Mouse (Mus musculus) layer of hippocampus, adult 18-20 months (tissue): ENCODE results near the gene Dpm2. TPM values are rescaled to one million over a fixed set of nuclear protein-coding genes. Genes with fewer than 3 reads are reported as not detected.

Experiments
- DNase-seq, 2 experiments: peaks; one replicate each; pipeline ENCODE4 v3.0.0; 2022; ENCODE audit warnings: low spot score in 2 of 2
- total RNA-seq, 2 experiments: library from RNA; stranded (reverse); gene quantifications; 2 replicates each; pipeline ENCODE4 v1.2.3; 2021

Dpm2 gene
- total RNA-seq, 2 experiments from 2014 or later: 78.9 to 81.8 TPM

GRCm38 (mm10) chr2:32608141-32608777 is 37.6 kb downstream of the Dpm2 start:
- DNase-seq: no peak

DNA sequence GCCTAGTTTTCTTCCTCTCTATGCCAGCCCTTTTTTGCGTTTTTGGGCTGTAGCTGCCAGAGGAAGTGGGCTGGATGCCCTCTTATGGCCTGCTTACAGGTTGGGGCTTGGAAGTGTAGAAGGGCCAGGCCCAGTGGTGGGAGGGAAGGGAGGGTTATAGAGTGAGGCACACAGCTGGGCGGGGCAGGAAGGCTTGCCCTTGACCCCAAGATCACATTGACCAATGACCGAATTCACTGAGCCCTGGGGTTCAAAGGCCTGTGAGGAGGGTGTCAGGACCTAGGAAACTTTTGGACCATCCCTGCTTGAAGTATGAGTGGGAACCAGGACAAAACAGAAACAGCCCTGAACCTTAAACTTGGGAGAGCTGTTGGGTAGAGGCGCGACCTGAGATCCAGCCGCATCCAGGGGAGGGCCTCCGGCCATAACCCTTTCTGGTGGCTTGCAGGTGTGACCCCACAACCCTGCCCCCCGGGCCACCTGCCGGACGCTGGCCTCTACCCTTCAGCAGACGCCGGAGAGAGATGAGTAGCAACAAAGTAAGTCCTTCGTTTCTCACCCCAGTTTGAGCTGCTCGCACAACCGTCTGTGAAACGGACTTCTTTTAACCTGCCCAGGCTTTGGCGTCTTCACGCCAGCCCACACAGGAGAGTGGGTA is 38.2 kb downstream of the Dpm2 start:
- DNase-seq: no peak

GRCm38 (mm10) chr2:32610610-32611229 is 40.1 kb downstream of the Dpm2 start:
- peak in 1 of 2 experiments; percentile 69 for DNase-seq

- no peak for DNase-seq
Observed at GRCm38 (mm10) chr2:32612274-32612673, 41.6 kb downstream of the Dpm2 start.

DNA sequence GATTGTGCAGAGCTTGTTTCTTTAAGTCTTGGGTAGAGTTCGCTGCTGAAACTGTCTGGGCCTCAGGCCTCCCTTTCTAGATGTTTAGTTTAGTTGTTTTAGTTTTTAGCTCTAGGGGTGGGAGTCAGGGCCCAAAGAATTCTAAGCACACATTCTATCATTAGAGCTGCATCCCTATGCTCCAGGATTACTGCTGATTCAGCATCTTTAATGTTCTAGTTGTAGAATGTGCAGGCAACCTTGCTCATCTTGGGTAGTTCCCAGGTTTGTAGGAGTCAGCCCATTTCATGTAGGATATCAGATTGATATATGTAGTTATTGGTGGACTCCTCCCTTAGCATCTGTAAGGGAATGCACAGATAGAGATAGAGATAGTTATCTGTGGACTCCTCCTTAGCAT is 46.5 kb downstream of the Dpm2 start:
- DNase-seq: no peak

DNA sequence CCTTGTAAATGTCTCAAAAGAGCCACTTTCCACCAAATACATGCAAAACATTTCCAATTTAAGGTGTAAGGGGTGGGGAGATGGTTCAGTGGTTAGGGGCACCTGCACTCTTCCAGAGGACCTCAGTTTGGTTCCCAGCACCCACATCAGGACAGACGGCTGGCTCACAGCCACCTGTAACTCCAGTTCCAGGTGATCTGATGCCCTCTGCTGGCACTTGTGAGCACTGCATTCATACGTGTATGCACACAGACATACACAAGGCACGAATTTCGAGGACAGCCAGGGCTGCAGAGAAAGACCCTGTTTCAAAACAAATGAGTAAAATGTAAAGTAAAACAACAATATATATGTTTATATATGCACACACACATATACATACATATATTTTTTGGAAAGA is 46.9 kb downstream of the Dpm2 start:
- DNase-seq: no peak

DNA sequence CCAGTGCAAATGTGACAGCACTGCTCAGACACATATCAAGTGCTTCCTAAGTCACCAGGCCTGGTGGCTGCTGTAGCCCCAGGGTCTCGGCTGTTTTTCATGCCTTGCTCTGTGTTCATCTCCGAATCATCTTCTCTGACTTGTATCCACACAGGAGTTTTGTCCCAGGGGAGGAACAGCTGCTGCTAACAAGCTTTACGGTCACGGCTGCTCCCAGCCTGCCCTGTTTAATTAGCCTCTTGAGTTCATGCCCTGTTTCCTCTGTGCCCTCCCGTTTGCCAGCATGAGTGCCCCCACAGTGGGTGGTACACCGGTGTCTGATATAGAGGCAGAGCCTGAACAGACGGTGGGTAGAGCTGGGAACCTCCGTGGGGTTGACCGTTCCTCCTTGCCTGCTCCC is 47.4 kb downstream of the Dpm2 start:
- no peak for DNase-seq

DNA sequence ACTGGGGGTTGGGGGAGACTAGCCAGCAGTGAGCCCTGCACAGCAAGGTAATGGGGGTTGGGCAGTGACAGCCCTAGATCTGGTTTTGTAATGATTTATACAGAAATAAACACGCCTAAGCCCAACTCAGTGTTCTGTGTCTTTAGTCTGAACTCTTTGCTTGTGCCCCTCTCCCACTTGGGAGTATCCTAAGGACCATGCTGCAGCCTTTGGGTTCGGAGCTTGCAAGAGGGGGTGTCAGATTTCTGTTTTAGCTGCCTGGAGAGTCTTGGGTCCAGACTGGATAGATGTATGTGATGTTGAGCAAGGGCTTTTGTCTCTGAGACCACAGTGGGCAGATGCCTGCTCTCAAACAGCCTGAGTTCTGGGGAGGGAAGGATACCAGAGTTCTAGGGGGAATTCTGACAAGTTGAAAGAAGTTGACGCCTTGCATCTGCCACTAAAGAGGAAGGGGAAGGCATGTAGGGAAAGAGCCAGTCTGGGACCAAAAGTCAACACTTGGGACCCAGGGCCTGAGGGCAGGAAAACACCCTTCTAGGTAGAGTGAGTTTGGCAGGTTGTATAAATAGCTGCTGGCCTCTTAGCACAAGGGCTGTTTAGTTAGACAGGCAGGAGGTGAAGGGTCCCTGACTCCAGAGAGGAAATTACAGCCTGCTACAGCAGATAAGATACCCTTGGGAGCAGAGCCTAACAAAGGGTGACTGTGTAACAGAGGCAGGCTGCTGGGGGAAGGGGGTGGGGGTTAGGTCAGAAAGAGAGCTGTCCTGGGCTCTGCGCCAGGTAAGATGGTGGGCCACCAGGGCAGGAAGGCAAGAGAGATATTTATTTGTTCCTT is 50.2 kb downstream of the Dpm2 start:
- no peak for DNase-seq

- no peak for DNase-seq
Observed at GRCm38 (mm10) chr2:32621517-32621859, 50.8 kb downstream of the Dpm2 start, which contains the start of gene Ak1. TSS of gene Ak1 (plus strand) at chr2:32621758.

Other genes starting within 250 kb of the Dpm2 start
- 10 to 100 TPM; 69.3 to 77.0 TPM for gene Ciz1, start 218.5 kb upstream of the Dpm2 start, total RNA-seq
- 1,000 to 10,000 TPM; 1,288 to 1,307 TPM for gene Dnm1, start 217.5 kb upstream of the Dpm2 start, total RNA-seq
- gene 1110008P14Rik, start 188.9 kb upstream of the Dpm2 start, total RNA-seq: 100 to 1,000 TPM; 153 to 155 TPM
- under 1 TPM in 1 of 2 experiments, not detected in 1; 0.51 TPM for gene Lcn2, start 182.6 kb upstream of the Dpm2 start, total RNA-seq
- gene Ptges2, start 175.0 kb upstream of the Dpm2 start, total RNA-seq: 10 to 100 TPM; 35.1 to 41.4 TPM
- 1 to 10 TPM; 4.6 to 4.8 TPM for gene Naif1, start 120.4 kb upstream of the Dpm2 start, total RNA-seq
- gene Slc25a25, start 119.4 kb upstream of the Dpm2 start, total RNA-seq: 10 to 100 TPM; 57.2 to 59.5 TPM
- gene Fam102a, start 35.5 kb upstream of the Dpm2 start, total RNA-seq: 10 to 100 TPM; 76.0 to 77.2 TPM
- 1 to 10 TPM; 3.3 to 3.5 TPM for gene Pip5kl1, start 3.9 kb downstream of the Dpm2 start, total RNA-seq
- gene 9430097D07Rik, start 4.8 kb downstream of the Dpm2 start, total RNA-seq: under 1 TPM; 0.20 to 0.43 TPM
- gene St6galnac4, start 16.2 kb downstream of the Dpm2 start, total RNA-seq: 10 to 100 TPM; 40.4 to 44.8 TPM
- 100 to 1,000 TPM; 134 to 142 TPM for gene St6galnac6, start 28.9 kb downstream of the Dpm2 start, total RNA-seq
- gene Ak1, start 50.9 kb downstream of the Dpm2 start, total RNA-seq: 100 to 1,000 TPM; 128 to 131 TPM
- gene Eng, start 75.7 kb downstream of the Dpm2 start, total RNA-seq: 10 to 100 TPM; 14.9 to 16.7 TPM
- 1 to 10 TPM; 8.5 to 9.9 TPM for gene Fpgs, start 133.3 kb downstream of the Dpm2 start, total RNA-seq
- gene Cdk9, start 142.2 kb downstream of the Dpm2 start, total RNA-seq: 100 to 1,000 TPM; 119 to 123 TPM
- gene Sh2d3c, start 150.2 kb downstream of the Dpm2 start, total RNA-seq: 10 to 100 TPM; 16.6 to 19.4 TPM
- 1 to 10 TPM; 1.5 to 1.8 TPM for gene 6330409D20Rik, start 170.2 kb downstream of the Dpm2 start, total RNA-seq
- 10 to 100 TPM; 30.2 to 32.1 TPM for gene Tor2a, start 186.4 kb downstream of the Dpm2 start, total RNA-seq
- gene Ttc16, start 204.8 kb downstream of the Dpm2 start, total RNA-seq: 1 to 10 TPM in 1 of 2 experiments, under 1 TPM in 1; 0.94 to 1.2 TPM
- 1 to 10 TPM; 6.0 to 7.5 TPM for gene Ptrh1, start 204.9 kb downstream of the Dpm2 start, total RNA-seq
- 1 to 10 TPM; 1.5 to 1.7 TPM for gene Cfap157, start 213.6 kb downstream of the Dpm2 start, total RNA-seq